Mouse (Mus musculus): Measurements from ENCODE around the gene Fkbp5. TPM values are rescaled to one million over a fixed set of nuclear protein-coding genes. Genes with fewer than 3 reads are reported as not detected.

Fkbp5 gene
- polyA plus RNA-seq, 1 experiment from 2014 or later: 26.9 TPM

DNA sequence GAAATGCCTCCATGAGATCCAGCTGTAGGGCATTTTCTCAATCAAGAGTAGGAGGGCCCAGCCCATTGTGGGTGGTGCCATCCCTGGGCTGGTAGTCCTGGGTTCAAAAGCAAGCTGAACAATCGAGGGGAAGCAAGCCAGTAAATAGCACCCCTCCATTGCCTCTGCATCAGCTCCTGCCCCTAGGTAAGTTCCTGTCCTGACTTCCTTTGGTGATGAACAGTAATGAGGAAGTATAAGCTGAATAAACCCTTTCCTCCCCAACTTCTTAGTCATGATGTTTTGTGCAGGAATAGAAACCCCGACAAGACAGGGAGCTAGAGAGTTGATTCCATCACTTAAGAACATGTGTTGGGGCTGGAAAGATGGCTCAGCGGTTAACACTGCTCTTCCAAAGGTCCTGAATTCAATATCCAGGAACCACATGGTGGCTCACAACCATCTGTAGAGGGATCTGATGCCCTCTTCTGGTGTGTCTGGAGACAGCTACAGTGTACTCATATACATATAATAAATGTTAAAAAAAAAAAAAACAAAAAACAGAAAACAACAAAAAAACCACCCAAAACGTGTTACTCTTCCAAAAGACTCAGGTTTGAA lies 7.6 kb upstream of the Fkbp5 start:
- H3K9me3 ChIP-seq (ENCODE audit: low read length): no peaks in the 10 kb centered on the region
- no peak overlapping the region for H3K4me2 ChIP-seq (replicated peaks; ENCODE audit: low read depth, low read length)
- DNase-seq (ENCODE audit: low spot score) (no peak), ATAC-seq (no peak)
- no peak overlapping the region for H3K4me3 ChIP-seq (ENCODE audit: low read depth, low read length)
- H3K27ac ChIP-seq (ENCODE audit: low read length): peak overlapping the region; percentile 99; the same call in 1 of the 2 replicates
- TF ChIP-seq EP300 (IDR thresholded peaks at IDR 0.05) (no peak), CTCF (IDR thresholded peaks at IDR 0.05) (peak; percentile 25)
- peaks cover 18% of the 10 kb centered on the region for H3K4me1 ChIP-seq (ENCODE audit: insufficient read depth, low read depth, low read length)
- H3K27me3 ChIP-seq (replicated peaks; ENCODE audit: insufficient read depth, low read length): no peaks in the 10 kb centered on the region
- 67% methylated on average over 4 of the region's 4 CpGs for WGBS
- H3K9ac ChIP-seq (replicated peaks; ENCODE audit: low read depth): no peak overlapping the region
- H3K36me3 ChIP-seq (ENCODE audit: insufficient read depth, low read length): no peaks in the 10 kb centered on the region

DNA sequence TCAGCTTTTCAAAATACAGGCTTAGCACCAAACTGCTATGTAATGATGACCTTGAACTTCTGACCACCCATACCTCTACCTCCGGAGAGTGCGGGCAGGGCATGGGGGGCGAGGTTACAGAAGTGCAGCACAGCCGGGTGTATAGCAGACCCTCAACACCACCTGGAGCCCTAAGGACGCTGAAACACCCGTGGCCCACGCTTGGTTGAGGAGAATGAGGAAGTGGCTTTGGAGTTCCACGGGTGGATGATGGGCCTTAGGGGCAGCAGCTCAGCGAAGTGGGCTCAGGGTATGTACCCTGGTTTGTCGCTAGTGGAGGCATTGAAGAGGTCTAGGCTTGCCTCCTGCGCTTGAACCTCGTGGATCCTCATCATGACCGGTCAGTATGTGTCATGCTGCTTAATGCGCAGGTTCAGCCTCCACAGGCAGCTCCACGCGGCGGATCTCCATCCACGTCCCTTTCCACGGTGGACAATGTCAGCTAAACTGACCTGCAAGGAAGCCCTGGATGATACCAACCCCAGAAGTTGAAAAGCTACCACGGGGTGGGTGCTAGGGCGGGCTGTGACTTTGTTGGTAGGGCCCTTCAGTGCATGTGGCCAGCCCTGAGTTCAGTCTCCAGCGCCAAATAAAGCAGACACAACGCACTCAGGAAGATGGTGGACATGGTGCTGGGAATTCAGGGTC lies 6.8 kb upstream of the Fkbp5 start:
- Histone ChIP-seq H3K4me1 (ENCODE audit: insufficient read depth, low read depth, low read length) (peaks cover 21% of the 10 kb centered on the region), H3K27ac (ENCODE audit: low read length) (peak overlapping the region; percentile 99), H3K27me3 (replicated peaks; ENCODE audit: insufficient read depth, low read length) (no peaks in the 10 kb centered on the region), H3K4me2 (replicated peaks; ENCODE audit: low read depth, low read length) (peak overlapping the region; percentile 93), H3K36me3 (ENCODE audit: insufficient read depth, low read length) (no peaks in the 10 kb centered on the region), H3K9ac (replicated peaks; ENCODE audit: low read depth) (peak overlapping the region; percentile 50; the same call in 1 of the 2 replicates), H3K9me3 (ENCODE audit: low read length) (no peaks in the 10 kb centered on the region), H3K4me3 (ENCODE audit: low read depth, low read length) (peak overlapping the region; percentile 53)
- DNase-seq (ENCODE audit: low spot score) (no peak), ATAC-seq (no peak)
- TF ChIP-seq CTCF (IDR thresholded peaks at IDR 0.05) (no peak), EP300 (IDR thresholded peaks at IDR 0.05) (no peak)
- WGBS: 79% methylated on average over 23 of the region's 23 CpGs

GRCm38 (mm10) chr17:28523355-28524008 lies 6.2 kb upstream of the Fkbp5 start:
- 12% methylated on average over 28 of the region's 28 CpGs for WGBS
- DNase-seq (ENCODE audit: low spot score) (peak; percentile 33), ATAC-seq (no peak)
- no peak for TF ChIP-seq EP300 (IDR thresholded peaks at IDR 0.05)
- TF ChIP-seq CTCF (IDR thresholded peaks at IDR 0.05): no peak; the same call in 1 of the 2 replicates
- Histone ChIP-seq H3K4me3 (ENCODE audit: low read depth, low read length) (peak overlapping the region; percentile 53), H3K36me3 (ENCODE audit: insufficient read depth, low read length) (no peaks in the 10 kb centered on the region), H3K9me3 (ENCODE audit: low read length) (no peaks in the 10 kb centered on the region), H3K4me2 (replicated peaks; ENCODE audit: low read depth, low read length) (peak overlapping the region; percentile 93), H3K27ac (ENCODE audit: low read length) (peak overlapping the region; percentile 99), H3K27me3 (replicated peaks; ENCODE audit: insufficient read depth, low read length) (no peaks in the 10 kb centered on the region), H3K9ac (replicated peaks; ENCODE audit: low read depth) (peak overlapping the region; percentile 50), H3K4me1 (ENCODE audit: insufficient read depth, low read depth, low read length) (peaks cover 25% of the 10 kb centered on the region)

DNA sequence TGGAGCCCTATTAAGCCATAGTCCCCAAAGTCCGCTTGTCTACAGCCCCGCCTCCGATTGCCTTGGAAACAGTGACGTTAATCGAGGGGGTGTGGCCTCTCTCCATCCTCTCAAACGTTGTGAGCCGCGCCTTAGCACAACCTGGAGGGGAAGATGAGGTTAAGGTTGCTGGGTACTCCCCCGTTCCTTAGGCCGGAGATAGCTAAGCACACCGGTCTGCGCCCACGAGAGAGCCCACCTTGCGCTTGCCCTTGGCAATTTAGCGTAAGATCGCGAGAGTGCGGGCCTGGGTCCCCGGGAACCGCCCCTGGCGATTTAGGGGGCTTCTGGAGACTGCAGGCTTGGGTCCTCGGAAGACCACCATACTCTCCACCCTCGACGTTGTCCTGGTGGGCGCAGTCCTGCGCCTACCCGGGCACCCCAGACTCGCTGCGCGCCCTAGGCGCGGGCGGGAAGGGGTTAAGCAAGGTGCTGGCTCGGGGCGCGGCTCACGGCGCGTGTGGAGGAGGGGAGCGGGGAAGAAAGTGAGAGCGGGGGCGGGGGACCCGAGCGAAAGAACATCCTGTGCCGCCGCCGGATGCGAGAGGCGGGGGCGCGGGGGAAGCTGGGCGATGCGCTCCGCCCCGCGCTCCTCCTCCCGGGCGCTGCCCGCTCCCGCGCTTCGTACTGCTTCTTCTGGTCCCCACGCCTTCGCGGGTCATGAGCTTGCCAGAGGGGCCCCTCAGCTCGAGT lies 5.5 kb upstream of the Fkbp5 start:
- 3% methylated on average over 39 of the region's 66 CpGs for WGBS
- Histone ChIP-seq H3K4me3 (ENCODE audit: low read depth, low read length) (peak overlapping the region; percentile 53), H3K4me1 (ENCODE audit: insufficient read depth, low read depth, low read length) (peaks cover 28% of the 10 kb centered on the region), H3K9me3 (ENCODE audit: low read length) (no peaks in the 10 kb centered on the region), H3K9ac (replicated peaks; ENCODE audit: low read depth) (peak overlapping the region; percentile 68), H3K4me2 (replicated peaks; ENCODE audit: low read depth, low read length) (peak overlapping the region; percentile 93), H3K27ac (ENCODE audit: low read length) (peak overlapping the region; percentile 99), H3K36me3 (ENCODE audit: insufficient read depth, low read length) (no peaks in the 10 kb centered on the region), H3K27me3 (replicated peaks; ENCODE audit: insufficient read depth, low read length) (no peaks in the 10 kb centered on the region)
- ATAC-seq (peak; percentile 82), DNase-seq (ENCODE audit: low spot score) (peak; percentile 98)
- TF ChIP-seq CTCF (IDR thresholded peaks at IDR 0.05) (peak; percentile 9; the same call in 1 of the 2 replicates), EP300 (IDR thresholded peaks at IDR 0.05) (peak; percentile 75)

GRCm38 (mm10) chr17:28521920-28522319 lies 4.6 kb upstream of the Fkbp5 start:
- Histone ChIP-seq H3K36me3 (ENCODE audit: insufficient read depth, low read length) (no peaks in the 10 kb centered on the region), H3K9ac (replicated peaks; ENCODE audit: low read depth) (peak overlapping the region; percentile 12), H3K4me3 (ENCODE audit: low read depth, low read length) (peak overlapping the region; percentile 53; the same call in 1 of the 2 replicates), H3K9me3 (ENCODE audit: low read length) (no peaks in the 10 kb centered on the region), H3K4me2 (replicated peaks; ENCODE audit: low read depth, low read length) (peak overlapping the region; percentile 93), H3K27ac (ENCODE audit: low read length) (peak overlapping the region; percentile 99), H3K4me1 (ENCODE audit: insufficient read depth, low read depth, low read length) (peaks cover 28% of the 10 kb centered on the region), H3K27me3 (replicated peaks; ENCODE audit: insufficient read depth, low read length) (no peaks in the 10 kb centered on the region)
- peak; percentile 37 for DNase-seq (ENCODE audit: low spot score)
- TF ChIP-seq CTCF (IDR thresholded peaks at IDR 0.05) (no peak), EP300 (IDR thresholded peaks at IDR 0.05) (peak; percentile 57; the same call in 1 of the 2 replicates)
- 38% methylated on average over 6 of the region's 6 CpGs for WGBS
- no peak for ATAC-seq
